Comparison of ENCODE assay signal across 8 mouse cellular contexts in genomic region chr17:74717091-74717617, GRCm38 (mm10). TPM values are rescaled to one million over a fixed set of nuclear protein-coding genes. Genes with fewer than 3 reads are reported as not detected.
DNase-seq lines count a peak whose midpoint lies in the region; ATAC-seq and TF ChIP-seq lines count a peak whose summit lies in the region.

No protein-coding gene starts in this region.

- in situ Hi-C loops in Patski (cut with MboI; ENCODE audit: low pct_unique_long_range_greater_than_20kb), result no loop called here

- 6% methylated on average over 14 of the region's 14 CpGs for WGBS in heart, embryonic 16.5 days
- 14% methylated on average over 14 of the region's 14 CpGs for WGBS in hindbrain, embryonic 13.5 days
- WGBS in midbrain, embryonic 11.5 days, result 14% methylated on average over 14 of the region's 14 CpGs

- no peak for DNase-seq in heart, postnatal 14 days
- DNase-seq in Patski (ENCODE audit: low read depth, low spot score), result no peak
- DNase-seq in midbrain, embryonic 11.5 days (ENCODE audit: low spot score, missing footprints), result no peak
- no peak for DNase-seq in embryo, embryonic 10 days (ENCODE audit: low spot score)
- DNase-seq in urinary bladder, postnatal 14 days (ENCODE audit: low spot score), result no peak
- DNase-seq in gastrocnemius, adult 8-10 months (ENCODE audit: low spot score in 2 of 2), result no peak

- H3K27ac ChIP-seq in heart, embryonic 16.5 days (ENCODE audit: low read length), result peak overlapping the region; percentile 79
- H3K27ac ChIP-seq in hindbrain, embryonic 13.5 days, result no peak overlapping the region
- H3K27ac ChIP-seq in midbrain, embryonic 11.5 days (ENCODE audit: low read depth, low read length), result no peak overlapping the region

- TF ChIP-seq CTCF in Patski (IDR thresholded peaks at IDR 0.05), result no peak

- peak; percentile 16; the same call in 1 of the 2 replicates for ATAC-seq in heart, embryonic 16.5 days (replicated peaks; ENCODE audit: extremely low read depth, insufficient read depth, low FRiP score)
- peak; percentile 46 for ATAC-seq in Patski
- ATAC-seq in hindbrain, embryonic 13.5 days (ENCODE audit: low FRiP score), result peak; percentile 60
- ATAC-seq in midbrain, embryonic 11.5 days (ENCODE audit: low FRiP score), result peak; percentile 28

- POLR2A ChIA-PET in Patski (lab: Charles Lee), result interaction anchor here (0.7 kb wide), 1 partner anchor 369 kb away, joined by 5 read pairs; no protein-coding TSS in a partner anchor

- H3K4me1 ChIP-seq in heart, embryonic 16.5 days (ENCODE audit: control insufficient read depth, insufficient read depth, low read length), result peaks cover 8% of the 10 kb centered on the region
- H3K4me1 ChIP-seq in hindbrain, embryonic 13.5 days (replicated peaks), result peaks cover 9% of the 10 kb centered on the region
- H3K4me1 ChIP-seq in midbrain, embryonic 11.5 days (ENCODE audit: control insufficient read depth, insufficient read depth, low read length), result peaks cover 5% of the 10 kb centered on the region

- H3K4me3 ChIP-seq in heart, embryonic 16.5 days (ENCODE audit: low read length), result peak overlapping the region; percentile 95
- H3K4me3 ChIP-seq in hindbrain, embryonic 13.5 days, result peak overlapping the region; percentile 72
- H3K4me3 ChIP-seq in midbrain, embryonic 11.5 days (ENCODE audit: low read depth, low read length), result peak overlapping the region; percentile 83

- CTCF ChIA-PET in Patski (lab: Charles Lee), result interaction anchor here (1.4 kb wide), 1 partner anchor 12 kb away, joined by 4 read pairs; no protein-coding TSS in a partner anchor

- H3K4me2 ChIP-seq in heart, embryonic 16.5 days (ENCODE audit: low read depth, low read length), result peak overlapping the region; percentile 95
- peak overlapping the region; percentile 79 for H3K4me2 ChIP-seq in hindbrain, embryonic 13.5 days
- H3K4me2 ChIP-seq in midbrain, embryonic 11.5 days, result peak overlapping the region; percentile 70

- H3K27me3 ChIP-seq in heart, embryonic 16.5 days (ENCODE audit: control insufficient read depth, insufficient read depth, low read length), result no peaks in the 10 kb centered on the region
- H3K27me3 ChIP-seq in Patski, result no peaks in the 10 kb centered on the region
- peaks cover 20% of the 10 kb centered on the region; the same call in 1 of the 2 replicates for H3K27me3 ChIP-seq in hindbrain, embryonic 13.5 days
- H3K27me3 ChIP-seq in midbrain, embryonic 11.5 days (ENCODE audit: control insufficient read depth, insufficient read depth, low read length), result no peaks in the 10 kb centered on the region

- H3K9ac ChIP-seq in heart, embryonic 16.5 days (ENCODE audit: low read length), result peak overlapping the region; percentile 82
- H3K9ac ChIP-seq in hindbrain, embryonic 13.5 days, result peak overlapping the region; percentile 56
- peak overlapping the region; percentile 70 for H3K9ac ChIP-seq in midbrain, embryonic 11.5 days (ENCODE audit: low read length)

- intact Hi-C loops in heart, postnatal 14 days (cut with DNase I), result no loop called here

- 0 out of 2 replicates have a peak, but pooled peaks cover 6% of the 10 kb centered on the region for H3K36me3 ChIP-seq in heart, embryonic 16.5 days (ENCODE audit: control insufficient read depth, insufficient read depth)
- peaks cover 14% of the 10 kb centered on the region for H3K36me3 ChIP-seq in hindbrain, embryonic 13.5 days
- H3K36me3 ChIP-seq in midbrain, embryonic 11.5 days (ENCODE audit: control insufficient read depth, insufficient read depth, low read length), result peaks cover 2% of the 10 kb centered on the region; the same call in 1 of the 2 replicates

- H3K9me3 ChIP-seq in heart, embryonic 16.5 days (replicated peaks; ENCODE audit: control insufficient read depth, low read length), result no peaks in the 10 kb centered on the region
- no peaks in the 10 kb centered on the region for H3K9me3 ChIP-seq in hindbrain, embryonic 13.5 days
- H3K9me3 ChIP-seq in midbrain, embryonic 11.5 days (ENCODE audit: control insufficient read depth, low read length), result no peaks in the 10 kb centered on the region

RNA-seq across cellular contexts. Expression of gene Ttc27, which starts 0.4 kb away (rescaled TPM):
- 15.4 and 15.6 TPM in 2 replicates for polyA plus RNA-seq in heart, embryonic 16.5 days (2015; fragmentation: Nextera tagmentation; extraction: Ambion mirVana)
- 10 to 100 TPM; 18.3 to 21.2 TPM for total RNA-seq in heart, postnatal 14 days (2021)
- polyA plus RNA-seq in Patski (2021), result 31.0 TPM
- 15.2 and 18.7 TPM in 2 replicates for polyA plus RNA-seq in hindbrain, embryonic 13.5 days (2015; fragmentation: Nextera tagmentation; extraction: Ambion mirVana)
- 25.4 and 27.7 TPM in 2 replicates for polyA plus RNA-seq in midbrain, embryonic 11.5 days (2014; fragmentation: Nextera tagmentation; extraction: Ambion mirVana)
- total RNA-seq in gastrocnemius, adult 8-10 months (2022), result 10 to 100 TPM; 12.3 to 13.0 (median 12.6) TPM
